Mouse (Mus musculus) T-helper 2 cell (primary cell): ENCODE results near the gene Lca5.

Experiments
- in situ Hi-C: fragments of 300-600 bp; cut with MboI, MseI; formaldehyde crosslinking; loops from one replicate; pipeline ENCODE4 v1.15.1; 2025; ENCODE audit warnings: high pct_unique_total_duplicates

Gene Lca5

DNA sequence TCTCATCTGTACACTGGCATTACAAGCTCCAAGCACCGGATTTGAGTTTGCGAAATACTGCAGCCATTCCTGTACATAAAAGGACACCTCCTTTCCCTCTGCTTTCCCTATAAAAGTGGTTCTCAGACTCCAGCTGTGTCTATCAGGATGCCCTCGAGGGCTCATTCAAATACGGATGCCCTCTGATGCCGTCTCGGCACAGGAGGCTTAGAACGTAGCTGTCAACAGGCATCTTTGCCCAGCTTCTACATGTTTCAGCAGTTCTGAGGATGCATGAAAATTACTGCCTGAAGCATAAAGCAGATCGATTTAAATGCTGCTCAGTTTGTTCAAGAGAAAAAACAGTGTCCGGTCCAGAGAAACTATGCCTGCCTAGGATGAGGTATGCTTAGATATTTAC lies 51.4 kb downstream of the Lca5 start:
- in situ Hi-C loops, result no loop called here

DNA sequence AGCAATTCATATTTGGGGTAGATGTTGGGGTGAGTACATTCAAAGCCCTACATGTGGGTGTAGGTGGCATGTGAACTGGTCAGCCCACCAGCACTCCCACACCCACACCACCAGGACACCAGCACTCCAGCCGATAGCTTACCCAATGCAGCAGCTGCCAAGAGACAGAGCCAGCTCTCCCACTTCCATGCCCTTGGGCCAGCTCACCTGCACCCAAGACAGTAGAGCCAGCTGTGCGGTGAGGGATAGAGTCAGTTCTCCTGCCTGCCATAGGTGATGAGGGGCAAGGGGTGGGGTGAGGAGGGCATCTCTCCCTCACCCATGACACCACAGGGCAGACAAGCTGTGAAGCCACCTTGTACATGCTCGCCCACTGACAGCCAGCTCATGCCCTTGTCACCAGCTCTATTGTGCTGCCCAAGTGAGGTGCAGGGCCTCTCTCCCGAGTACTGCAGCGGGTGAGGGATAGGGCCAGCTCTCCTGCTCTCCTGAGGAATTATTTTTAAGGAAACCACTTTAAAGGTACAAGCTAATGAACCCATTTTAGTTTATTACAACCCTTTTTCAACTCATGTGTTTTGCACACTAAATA lies 54.6 kb downstream of the Lca5 start:
- in situ Hi-C loops, result no loop called here

DNA sequence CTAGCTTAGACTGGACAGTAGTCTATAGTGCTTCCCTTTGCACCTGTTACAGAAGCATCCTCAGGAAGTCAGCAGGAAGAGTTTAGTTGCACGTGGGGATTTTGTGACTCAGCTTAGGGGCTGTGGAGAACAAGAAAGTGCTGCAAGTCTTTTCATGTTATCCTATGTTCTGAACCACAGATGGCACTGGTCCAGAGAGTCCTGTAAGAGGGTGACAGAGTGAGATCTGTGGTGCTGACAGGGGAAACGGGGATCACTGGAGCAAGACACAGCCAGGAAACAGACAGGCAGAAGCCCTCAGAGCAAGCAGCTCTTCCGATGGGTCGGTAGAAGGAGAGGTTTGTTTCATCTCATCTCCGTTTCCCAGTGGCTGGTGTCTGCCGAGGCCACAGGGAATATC lies 55.6 kb downstream of the Lca5 start:
- in situ Hi-C loops, result no loop called here

GRCm38 (mm10) chr9:83383235-83383634 lies 57.7 kb downstream of the Lca5 start:
- in situ Hi-C loops, result loop anchor here (5.0 kb wide), 1 partner anchor 224 kb away; no protein-coding TSS in a partner anchor

GRCm38 (mm10) chr9:83382775-83383174 lies 58.2 kb downstream of the Lca5 start:
- in situ Hi-C loops, result loop anchor here (5.0 kb wide), 1 partner anchor 225 kb away; no protein-coding TSS in a partner anchor

DNA sequence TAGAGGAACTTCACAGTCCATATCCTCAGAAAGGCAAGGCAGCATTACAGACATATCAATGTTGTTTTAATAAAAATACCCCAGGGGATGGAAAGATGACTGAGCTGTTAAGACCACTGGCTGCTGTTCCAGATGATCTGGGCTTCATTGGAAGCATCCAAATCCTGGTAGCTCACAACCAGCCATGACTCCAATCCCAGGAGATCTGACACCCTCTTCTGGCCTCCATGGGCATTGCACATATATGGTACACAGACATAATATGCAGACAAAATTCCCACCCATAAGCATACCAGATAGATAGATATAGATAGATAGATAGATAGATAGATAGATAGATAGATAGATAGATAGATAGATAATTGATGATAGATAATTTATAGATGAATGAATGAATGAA lies 59.6 kb downstream of the Lca5 start:
- in situ Hi-C loops, result loop anchor here (5.0 kb wide), 1 partner anchor 226 kb away; no protein-coding TSS in a partner anchor

DNA sequence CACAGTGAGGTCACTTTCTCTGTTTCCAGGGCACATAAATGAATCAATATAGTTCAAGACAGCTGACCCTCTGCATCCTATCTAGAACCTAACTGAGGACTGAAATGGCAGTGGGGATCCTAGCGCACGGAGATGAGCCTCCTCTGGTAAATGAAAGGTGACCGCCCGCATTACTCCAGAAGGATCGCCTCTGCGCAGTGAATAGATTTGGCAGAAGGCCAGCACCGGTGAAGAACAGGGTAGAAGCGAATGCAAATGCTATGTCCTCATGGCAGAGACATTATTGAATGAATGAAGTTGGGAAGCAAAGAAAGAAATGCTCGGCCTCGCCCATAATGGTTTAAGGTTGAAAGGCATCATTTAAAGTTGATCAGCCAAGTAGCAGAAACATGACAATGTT lies 61.3 kb downstream of the Lca5 start:
- in situ Hi-C loops, result loop anchor here (5.0 to 10.0 kb wide), 2 partner anchors 195 to 228 kb away; no protein-coding TSS in a partner anchor

DNA sequence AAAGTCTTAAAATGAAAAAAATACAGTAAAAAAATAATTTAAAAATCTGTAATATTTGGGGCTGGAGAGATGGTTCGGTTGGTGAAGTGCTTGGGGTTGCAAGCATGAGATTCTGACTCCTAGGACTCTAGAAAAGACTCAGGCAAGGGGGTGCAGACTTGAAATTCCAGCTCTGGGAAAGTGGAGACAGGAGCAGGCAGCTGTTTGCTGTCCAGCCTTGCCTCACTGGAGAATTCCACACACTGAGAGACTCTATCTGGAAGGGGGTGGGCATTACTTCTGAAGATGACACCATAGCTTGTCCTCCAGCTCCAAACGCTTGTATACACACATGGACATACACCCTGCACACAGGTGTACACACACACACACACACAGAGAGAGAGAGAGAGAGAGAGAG lies 63.8 kb downstream of the Lca5 start:
- in situ Hi-C loops, result loop anchor here (10.0 kb wide), 1 partner anchor 198 kb away; no protein-coding TSS in a partner anchor

GRCm38 (mm10) chr9:83375522-83376176 lies 65.3 kb downstream of the Lca5 start:
- in situ Hi-C loops, result loop anchor here (10.0 kb wide), 1 partner anchor 199 kb away; no protein-coding TSS in a partner anchor

- in situ Hi-C loops, result loop anchor here (10.0 kb wide), 1 partner anchor 204 kb away; no protein-coding TSS in a partner anchor
These were observed 70.0 kb downstream of the Lca5 start for GRCm38 (mm10) chr9:83370907-83371306.

GRCm38 (mm10) chr9:83368234-83368633 lies 72.7 kb downstream of the Lca5 start:
- in situ Hi-C loops, result no loop called here

GRCm38 (mm10) chr9:83355802-83356201 lies 85.1 kb downstream of the Lca5 start:
- in situ Hi-C loops, result no loop called here

- in situ Hi-C loops, result no loop called here
These were observed 87.6 kb downstream of the Lca5 start for GRCm38 (mm10) chr9:83353316-83353715.

- in situ Hi-C loops, result no loop called here
These were observed 89.8 kb downstream of the Lca5 start for GRCm38 (mm10) chr9:83351171-83351570.

DNA sequence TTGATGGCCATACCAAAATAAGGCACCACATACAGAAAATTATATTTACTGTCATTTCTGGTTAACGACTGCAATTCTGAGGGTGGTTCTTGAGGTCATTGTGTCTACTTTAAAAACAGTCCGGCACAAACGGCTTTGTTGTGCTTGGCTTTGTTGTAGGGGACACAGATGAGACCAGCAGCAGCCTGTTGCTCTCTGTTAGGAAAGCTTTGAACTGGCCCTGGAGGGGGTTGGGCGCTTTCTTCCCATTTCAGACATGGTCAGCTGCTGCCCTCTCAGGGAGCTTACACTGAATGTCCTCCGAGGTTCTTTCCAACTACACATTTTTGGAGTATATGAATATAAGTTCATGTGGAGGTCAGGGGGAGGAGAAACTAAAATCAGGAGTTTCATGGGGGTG lies 90.3 kb downstream of the Lca5 start:
- in situ Hi-C loops, result no loop called here

DNA sequence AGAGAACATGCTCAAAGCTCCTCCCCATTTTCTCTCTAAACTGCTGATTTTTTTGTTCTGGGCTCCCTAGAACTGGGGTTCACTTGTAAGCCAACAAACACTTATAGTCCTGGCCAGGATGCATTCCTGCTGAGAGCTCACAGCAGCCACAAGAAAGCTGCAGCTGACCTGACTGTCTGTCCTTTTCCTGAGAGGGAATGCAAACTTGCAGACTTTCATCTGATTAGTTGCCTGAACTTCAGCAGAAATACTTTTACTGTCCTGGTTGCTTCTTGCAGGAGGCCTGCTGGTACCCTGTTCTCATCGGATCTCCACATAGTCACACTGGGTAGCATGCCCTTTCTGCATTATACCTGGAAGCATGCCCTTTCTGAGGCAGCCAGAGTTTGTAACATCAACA lies 91.0 kb downstream of the Lca5 start:
- in situ Hi-C loops, result no loop called here

GRCm38 (mm10) chr9:83349504-83349903 lies 91.4 kb downstream of the Lca5 start:
- in situ Hi-C loops, result no loop called here

DNA sequence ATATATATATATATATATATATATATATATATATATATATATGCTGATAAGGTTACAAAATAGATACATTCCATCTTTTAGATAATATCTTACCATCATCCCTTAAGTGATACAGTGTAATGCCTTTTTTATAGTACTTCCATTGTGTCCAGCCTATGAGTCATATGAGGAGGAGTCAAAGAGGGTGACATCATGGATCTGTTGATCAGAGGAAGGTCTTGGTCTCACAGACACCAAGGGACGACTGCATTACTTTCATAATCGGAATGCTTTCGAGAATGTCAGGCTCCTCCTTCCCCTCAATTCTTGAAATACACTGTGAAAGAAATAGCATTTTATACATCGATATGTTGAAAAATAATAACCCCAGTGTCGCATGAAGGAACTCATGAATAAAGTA lies 93.4 kb downstream of the Lca5 start:
- in situ Hi-C loops, result no loop called here

GRCm38 (mm10) chr9:83342491-83343370 lies 98.2 kb downstream of the Lca5 start:
- in situ Hi-C loops, result no loop called here
